Mouse (Mus musculus) neural tube, embryonic 14.5 days (tissue): ENCODE measurements around the gene Memo1. TPM values are rescaled to one million over a fixed set of nuclear protein-coding genes. Genes with fewer than 3 reads are reported as not detected.
"Not testable (repeated sequence)": the region's sequence is repeated elsewhere in the genome, so short reads cannot be mapped to it uniquely, and the experiment has no call there.

Experiments
- ATAC-seq: fragments of 200-750 bp; cut with Nextera tagmentation; 2 replicates; pipeline ENCODE4 v1.8.0; 2017; ENCODE audit warnings: low read depth, mild to moderate bottlenecking, moderate TSS enrichment, moderate library complexity
- H3K27ac ChIP-seq: fragments of 300-500 bp; sonication (generic); 2 replicates; pipeline ENCODE4 v1.5.1; 2014; ENCODE audit warnings: low read depth, mild to moderate bottlenecking, control low read depth, low read length, moderate library complexity, mixed read lengths
- H3K27me3 ChIP-seq: fragments of 300-500 bp; sonication (generic); 2 replicates; pipeline ENCODE4 v1.6.1; 2014; ENCODE audit warnings: low read length; ENCODE audit not compliant: control insufficient read depth, insufficient read depth
- H3K36me3 ChIP-seq: fragments of 300-500 bp; sonication (generic); 2 replicates; pipeline ENCODE4 v1.6.1; 2014; ENCODE audit warnings: low read length, mixed read lengths; ENCODE audit not compliant: control insufficient read depth, insufficient read depth
- H3K4me1 ChIP-seq: fragments of 300-500 bp; sonication (generic); 2 replicates; pipeline ENCODE4 v1.6.1; 2014; ENCODE audit warnings: low read length; ENCODE audit not compliant: control insufficient read depth, insufficient read depth
- H3K4me2 ChIP-seq: fragments of 300-500 bp; sonication (generic); 2 replicates; pipeline ENCODE4 v1.6.1; 2014; ENCODE audit warnings: mild to moderate bottlenecking, low read depth, low read length, control low read depth
- H3K4me3 ChIP-seq: fragments of 300-500 bp; sonication (generic); 2 replicates; pipeline ENCODE4 v1.5.1; 2014; ENCODE audit warnings: low read depth, low read length, control low read depth, mixed read lengths
- H3K9ac ChIP-seq: fragments of 300-500 bp; sonication (generic); replicated peaks from 2 replicates; pipeline ENCODE4 v1.6.1; 2014; ENCODE audit warnings: low read depth, mild to moderate bottlenecking, control low read depth, low read length, mixed read lengths
- H3K9me3 ChIP-seq: fragments of 300-500 bp; sonication (generic); 2 replicates; pipeline ENCODE4 v1.6.1; 2016; ENCODE audit warnings: low read length; ENCODE audit not compliant: control insufficient read depth
- WGBS: fragments of 180-500 bp; shearing (Covaris S2); extraction: QIAGEN DNeasy Blood & Tissue Kit; methylation state at CpG from one replicate; pipeline ENCODE4 v1.1.7; 2014; 5-methylcytosine and 5-hydroxymethylcytosine counted together
- polyA plus RNA-seq: library from polyadenylated mRNA; unstranded; fragments of >200 nt; fragmentation: Nextera tagmentation; extraction: Ambion mirVana; gene quantifications from 2 replicates; pipeline ENCODE4 v1.2.1, GENCODE M21; 2014

The Memo1 gene
- polyA plus RNA-seq, 1 experiment from 2014 or later, result 65.8 TPM

GRCm38 (mm10) chr17:74180889-74181288 is 114.4 kb downstream of the Memo1 start:
- Histone ChIP-seq H3K4me3 (no peak overlapping the region), H3K9me3 (no peaks in the 10 kb centered on the region), H3K9ac (no peak overlapping the region), H3K4me2 (no peak overlapping the region), H3K36me3 (no peaks in the 10 kb centered on the region), H3K27ac (no peak overlapping the region), H3K27me3 (no peaks in the 10 kb centered on the region), H3K4me1 (no peaks in the 10 kb centered on the region)
- no peak for ATAC-seq

- H3K4me1 ChIP-seq, H3K36me3 ChIP-seq, ATAC-seq, H3K9ac ChIP-seq, H3K4me2 ChIP-seq, H3K4me3 ChIP-seq, H3K27ac ChIP-seq, H3K9me3 ChIP-seq, H3K27me3 ChIP-seq: not testable (repeated sequence)
- 92% methylated on average over 2 of the region's 2 CpGs for WGBS
These were observed 115.7 kb downstream of the Memo1 start for GRCm38 (mm10) chr17:74179640-74180039.

GRCm38 (mm10) chr17:74173726-74174125 is 121.6 kb downstream of the Memo1 start:
- H3K4me1 ChIP-seq, result no peaks in the 10 kb centered on the region
- no peak overlapping the region for H3K4me3 ChIP-seq
- no peaks in the 10 kb centered on the region for H3K9me3 ChIP-seq
- no peak overlapping the region for H3K4me2 ChIP-seq
- no peak for ATAC-seq
- H3K9ac ChIP-seq, result no peak overlapping the region
- no peaks in the 10 kb centered on the region for H3K27me3 ChIP-seq
- no peak overlapping the region for H3K27ac ChIP-seq
- no peaks in the 10 kb centered on the region for H3K36me3 ChIP-seq

DNA sequence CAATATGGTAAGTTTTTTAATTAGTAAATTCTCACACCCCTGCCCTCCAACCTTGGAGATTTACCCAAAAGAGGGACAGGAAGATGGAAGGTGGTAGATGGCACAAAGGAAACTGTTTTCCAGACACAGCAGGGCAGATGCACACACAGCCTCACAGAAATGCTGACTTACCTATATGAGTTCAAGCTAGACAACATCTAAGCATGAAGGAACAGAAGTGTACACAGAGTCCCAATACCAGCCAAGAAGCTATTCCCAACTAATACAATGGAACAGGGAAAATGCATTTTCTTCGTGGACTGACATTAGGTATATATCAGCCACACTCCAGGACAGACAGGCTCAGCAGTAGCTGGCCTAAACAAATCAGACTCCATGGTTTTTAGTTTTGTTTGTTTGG is 122.5 kb downstream of the Memo1 start:
- H3K27ac ChIP-seq, result no peak overlapping the region
- H3K9me3 ChIP-seq, result no peaks in the 10 kb centered on the region
- no peaks in the 10 kb centered on the region for H3K27me3 ChIP-seq
- H3K4me1 ChIP-seq, result no peaks in the 10 kb centered on the region
- H3K36me3 ChIP-seq, result no peaks in the 10 kb centered on the region
- H3K9ac ChIP-seq, result no peak overlapping the region
- no peak for ATAC-seq
- 85% methylated on average over 1 of the region's 1 CpGs for WGBS
- no peak overlapping the region for H3K4me3 ChIP-seq
- no peak overlapping the region for H3K4me2 ChIP-seq

GRCm38 (mm10) chr17:74159443-74159894 is 135.9 kb downstream of the Memo1 start:
- no peaks in the 10 kb centered on the region for H3K27me3 ChIP-seq
- 1% methylated on average over 9 of the region's 9 CpGs for WGBS
- peak overlapping the region; percentile 36 for H3K4me2 ChIP-seq
- no peak overlapping the region; the same call in 1 of the 2 replicates for H3K9ac ChIP-seq
- H3K4me1 ChIP-seq, result no peaks in the 10 kb centered on the region
- no peak overlapping the region for H3K27ac ChIP-seq
- H3K4me3 ChIP-seq, result peak overlapping the region; percentile 24
- no peaks in the 10 kb centered on the region for H3K36me3 ChIP-seq
- H3K9me3 ChIP-seq, result no peaks in the 10 kb centered on the region
- ATAC-seq, result peak; percentile 91

GRCm38 (mm10) chr17:74158161-74158560 is 137.2 kb downstream of the Memo1 start:
- WGBS, result 85% methylated on average over 3 of the region's 3 CpGs
- ATAC-seq, result no peak
- Histone ChIP-seq H3K36me3 (no peaks in the 10 kb centered on the region), H3K9me3 (no peaks in the 10 kb centered on the region), H3K9ac (no peak overlapping the region), H3K4me2 (no peak overlapping the region), H3K27ac (no peak overlapping the region), H3K27me3 (no peaks in the 10 kb centered on the region), H3K4me1 (no peaks in the 10 kb centered on the region), H3K4me3 (no peak overlapping the region)

Other genes with a start within 250 kb of the Memo1 start
- gene Srd5a2, start 247.6 kb downstream of the Memo1 start, polyA plus RNA-seq, result 0.17 and 0.20 TPM in 2 replicates
- 225 and 237 TPM in 2 replicates for gene Dpy30, start 28.4 kb upstream of the Memo1 start, polyA plus RNA-seq
- gene Spast, start 43.5 kb upstream of the Memo1 start, polyA plus RNA-seq, result 48.5 and 51.5 TPM in 2 replicates
- 30.6 and 34.3 TPM in 2 replicates for gene Slc30a6, start 100.1 kb upstream of the Memo1 start, polyA plus RNA-seq
- 0.43 and 0.46 TPM in 2 replicates for gene Nlrc4, start 163.6 kb upstream of the Memo1 start, polyA plus RNA-seq
- gene Yipf4, start 194.0 kb upstream of the Memo1 start, polyA plus RNA-seq, result 59.1 and 62.0 TPM in 2 replicates
- 106 and 117 TPM in 2 replicates for gene Birc6, start 232.8 kb upstream of the Memo1 start, polyA plus RNA-seq